Mouse (Mus musculus) liver, embryonic 14.5 days (tissue): ENCODE results near the gene Gm20683. TPM values are rescaled to one million over a fixed set of nuclear protein-coding genes. Genes with fewer than 3 reads are reported as not detected.

Source experiments
- ATAC-seq: fragments of 200-750 bp; cut with Nextera tagmentation; 2 replicates; pipeline ENCODE4 v1.8.0; 2017; ENCODE audit warnings: moderate number of reproducible peaks, mild to moderate bottlenecking, moderate library complexity; ENCODE audit not compliant: insufficient read depth
- DNase-seq, 3 experiments: peaks; one replicate each; pipeline ENCODE4 v3.0.0-alpha.2; 2012 to 2013; ENCODE audit warnings: low read depth in 3 of 3, low spot score in 3 of 3
- H3K27ac ChIP-seq: fragments of 300-500 bp; sonication (generic); 2 replicates; pipeline ENCODE4 v1.5.1; 2014; ENCODE audit warnings: moderate library complexity, mild to moderate bottlenecking, control low read depth, inconsistent platforms
- H3K27me3 ChIP-seq: fragments of 300-500 bp; sonication (generic); 2 replicates; pipeline ENCODE4 v1.6.1; 2014; ENCODE audit warnings: mild to moderate bottlenecking, low read length, moderate library complexity; ENCODE audit not compliant: control insufficient read depth, insufficient read depth
- H3K36me3 ChIP-seq: fragments of 300-500 bp; sonication (generic); replicated peaks from 2 replicates; pipeline ENCODE4 v1.6.1; 2014; ENCODE audit warnings: low read depth; ENCODE audit not compliant: control insufficient read depth, insufficient read depth
- H3K4me1 ChIP-seq, 2 experiments: fragments of 200-500 bp in 1 of 2; fragments of 300-500 bp in 1 of 2; sonication (generic) in 1 of 2; replicated peaks; 2 replicates each; pipeline ENCODE4 v1.6.1; 2012 to 2014; ENCODE audit warnings: antibody characterized with exemption in 1 of 2, inconsistent platforms in 1 of 2, low read length in 1 of 2; ENCODE audit not compliant: control insufficient read depth in 2 of 2, insufficient read depth in 2 of 2
- H3K4me2 ChIP-seq: fragments of 300-500 bp; sonication (generic); 2 replicates; pipeline ENCODE4 v1.6.1; 2014; ENCODE audit warnings: low read depth, mild to moderate bottlenecking, control low read depth, moderate library complexity
- H3K4me3 ChIP-seq, 2 experiments: fragments of 200-500 bp in 1 of 2; fragments of 300-500 bp in 1 of 2; sonication (generic) in 1 of 2; 2 replicates each; pipeline ENCODE4 v1.5.1; 2012 to 2014; ENCODE audit warnings: low read depth in 2 of 2, low read length in 2 of 2, mild to moderate bottlenecking in 2 of 2, control low read depth in 1 of 2, inconsistent platforms in 1 of 2, moderate library complexity in 1 of 2; ENCODE audit not compliant: insufficient read depth in 1 of 2
- H3K9ac ChIP-seq: fragments of 300-500 bp; sonication (generic); replicated peaks from 2 replicates; pipeline ENCODE4 v1.6.1; 2014; ENCODE audit warnings: mild to moderate bottlenecking, control low read depth, moderate library complexity
- H3K9me3 ChIP-seq: fragments of 300-500 bp; sonication (generic); 2 replicates; pipeline ENCODE4 v1.6.1; 2016; ENCODE audit warnings: low read length, mixed read lengths; ENCODE audit not compliant: control insufficient read depth
- CTCF ChIP-seq: IDR thresholded peaks from 2 replicates; pipeline ENCODE4 v1.5.1; 2016; ENCODE audit warnings: antibody characterized with exemption, low read depth, control low read depth
- EP300 ChIP-seq: IDR thresholded peaks from 2 replicates; pipeline ENCODE4 v1.6.1; 2016; ENCODE audit warnings: antibody characterized with exemption, low read depth
- WGBS: fragments of 180-500 bp; shearing (Covaris S2); extraction: QIAGEN DNeasy Blood & Tissue Kit; methylation state at CpG from one replicate; pipeline ENCODE4 v1.1.7; 2014; ENCODE audit not compliant: insufficient replicate concordance; 5-methylcytosine and 5-hydroxymethylcytosine counted together
- polyA plus RNA-seq, 2 experiments: library from polyadenylated mRNA; depleted of rRNA in 1 of 2; stranded (reverse) in 1 of 2; unstranded in 1 of 2; fragments of >200 nt; fragmentation: Nextera tagmentation in 1 of 2; extraction: Ambion mirVana in 1 of 2; gene quantifications; 2 replicates each; pipeline versions ENCODE4 v1.2.1 to v1.2.3; 2012 to 2014

The Gm20683 gene
- polyA plus RNA-seq, 2 experiments: 3.3 TPM; not detected in 1

GRCm38 (mm10) chr17:25827546-25828222 lies 13.9 kb downstream of the Gm20683 start:
- Histone ChIP-seq H3K4me2 (no peak overlapping the region), H3K4me1 (peaks cover 18 to 25% of the 10 kb centered on the region in 2 experiments), H3K27ac (no peak overlapping the region), H3K4me3 (no peak overlapping the region), H3K27me3 (no peaks in the 10 kb centered on the region), H3K9me3 (no peaks in the 10 kb centered on the region), H3K9ac (no peak overlapping the region), H3K36me3 (peaks cover 14% of the 10 kb centered on the region)
- WGBS: 84% methylated on average over 22 of the region's 22 CpGs
- TF ChIP-seq EP300 (no peak), CTCF (no peak)
- ATAC-seq (no peak), DNase-seq (no peak)

- DNase-seq (no peak), ATAC-seq (no peak)
- peaks cover 14% of the 10 kb centered on the region for H3K36me3 ChIP-seq
- H3K4me3 ChIP-seq: no peak overlapping the region
- H3K27ac ChIP-seq: no peak overlapping the region
- TF ChIP-seq EP300: no peak
- TF ChIP-seq CTCF: no peak
- 87% methylated on average over 13 of the region's 13 CpGs for WGBS
- no peak overlapping the region for H3K9ac ChIP-seq
- peaks cover 18 to 25% of the 10 kb centered on the region in 2 experiments for H3K4me1 ChIP-seq
- no peaks in the 10 kb centered on the region; the same call in 1 of the 2 replicates for H3K27me3 ChIP-seq
- H3K9me3 ChIP-seq: no peaks in the 10 kb centered on the region
- H3K4me2 ChIP-seq: no peak overlapping the region
Observed at GRCm38 (mm10) chr17:25827011-25827410, 14.6 kb downstream of the Gm20683 start.

GRCm38 (mm10) chr17:25825984-25826570 lies 15.5 kb downstream of the Gm20683 start:
- TF ChIP-seq EP300 (no peak), CTCF (no peak)
- Histone ChIP-seq H3K27ac (no peak overlapping the region), H3K9ac (no peak overlapping the region), H3K9me3 (no peaks in the 10 kb centered on the region), H3K4me2 (no peak overlapping the region), H3K36me3 (peaks cover 9% of the 10 kb centered on the region), H3K4me3 (no peak overlapping the region), H3K4me1 (peaks cover 11 to 17% of the 10 kb centered on the region in 2 experiments; a peak in 3 of 4 replicates), H3K27me3 (no peaks in the 10 kb centered on the region; the same call in 1 of the 2 replicates)
- ATAC-seq (no peak), DNase-seq (no peak)
- WGBS: 87% methylated on average over 27 of the region's 27 CpGs

GRCm38 (mm10) chr17:25825311-25825710 lies 16.3 kb downstream of the Gm20683 start:
- H3K4me3 ChIP-seq: no peak overlapping the region
- TF ChIP-seq EP300: no peak
- no peak for TF ChIP-seq CTCF
- H3K36me3 ChIP-seq: peaks cover 3% of the 10 kb centered on the region
- H3K4me1 ChIP-seq: peaks cover 11 to 17% of the 10 kb centered on the region in 2 experiments; a peak in 3 of 4 replicates
- DNase-seq (no peak), ATAC-seq (no peak)
- no peak overlapping the region for H3K27ac ChIP-seq
- peaks cover 6% of the 10 kb centered on the region for H3K27me3 ChIP-seq
- 78% methylated on average over 6 of the region's 6 CpGs for WGBS
- H3K9me3 ChIP-seq: no peaks in the 10 kb centered on the region
- H3K4me2 ChIP-seq: peak overlapping the region; percentile 87; the same call in 1 of the 2 replicates
- H3K9ac ChIP-seq: no peak overlapping the region

- H3K36me3 ChIP-seq: peaks cover 3% of the 10 kb centered on the region
- TF ChIP-seq EP300 (no peak), CTCF (no peak)
- H3K4me3 ChIP-seq: peak overlapping the region; percentile 77 to 99
- no peak overlapping the region for H3K27ac ChIP-seq
- 53% methylated on average over 17 of the region's 17 CpGs for WGBS
- H3K27me3 ChIP-seq: peaks cover 14% of the 10 kb centered on the region
- H3K9ac ChIP-seq: peak overlapping the region; percentile 82
- ATAC-seq (no peak), DNase-seq (no peak)
- H3K4me1 ChIP-seq: peaks cover 11 to 15% of the 10 kb centered on the region in 2 experiments; a peak in 3 of 4 replicates
- H3K4me2 ChIP-seq: peak overlapping the region; percentile 87
- H3K9me3 ChIP-seq: no peaks in the 10 kb centered on the region
Observed at GRCm38 (mm10) chr17:25824362-25825142, 17.0 kb downstream of the Gm20683 start.
